Mouse (Mus musculus) cerebellum, postnatal 10 days (tissue): ENCODE measurements around the gene Dusp22.
A peak's percentile ranks its signal among the peaks of the same experiment; 100 is the strongest.

ENCODE experiments used
- DNase-seq, 2 experiments: peaks; one replicate each; pipeline ENCODE4 v3.0.0; 2021; ENCODE audit warnings: mixed read lengths in 2 of 2

Dusp22 gene

DNA sequence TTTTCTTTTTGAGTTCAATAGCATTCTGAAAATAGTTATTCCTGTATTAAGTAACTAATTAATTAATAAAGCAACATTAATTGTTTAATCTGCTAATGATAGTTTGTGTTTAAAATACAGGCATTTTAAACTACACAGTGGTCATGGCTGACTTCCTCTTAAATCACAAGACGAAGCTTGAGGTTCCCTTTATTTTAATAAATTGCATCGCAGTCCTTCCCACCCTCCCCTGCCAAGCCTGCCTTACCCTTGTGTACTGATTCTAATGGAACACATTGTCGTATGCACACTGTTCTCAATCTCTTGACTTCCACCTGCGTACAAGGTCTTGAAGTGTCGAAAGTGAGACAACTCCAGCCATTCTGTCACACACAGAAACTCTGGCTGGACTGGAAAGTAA is 14.1 kb downstream of the Dusp22 start:
- DNase-seq, result no peak

DNA sequence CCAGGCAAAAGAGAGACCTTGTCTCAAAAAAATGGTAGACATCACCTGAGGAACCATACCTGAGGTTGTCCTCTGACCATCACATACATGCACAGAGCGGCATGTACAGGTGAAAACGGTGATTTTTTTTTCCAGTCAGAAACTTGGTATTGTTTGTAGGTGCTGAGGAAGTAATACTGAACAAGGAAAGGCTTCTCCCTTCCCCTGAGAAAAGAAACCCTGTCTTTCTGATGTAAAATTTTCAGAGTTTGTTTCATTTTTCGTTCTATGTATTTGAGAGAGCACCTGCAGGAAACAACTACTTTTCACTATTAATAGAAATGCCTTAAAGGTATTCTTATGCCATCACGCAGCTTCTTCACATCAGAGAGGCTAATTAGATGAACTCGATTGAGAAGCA is 19.0 kb downstream of the Dusp22 start:
- DNase-seq, result no peak

- DNase-seq, result no peak
Measured at GRCm38 (mm10) chr13:30681866-30682265, 22.1 kb downstream of the Dusp22 start.

GRCm38 (mm10) chr13:30682328-30682727 is 22.5 kb downstream of the Dusp22 start:
- DNase-seq, result no peak

GRCm38 (mm10) chr13:30684614-30685122 is 24.9 kb downstream of the Dusp22 start:
- no peak for DNase-seq

GRCm38 (mm10) chr13:30685957-30686356 is 26.2 kb downstream of the Dusp22 start:
- no peak for DNase-seq

DNA sequence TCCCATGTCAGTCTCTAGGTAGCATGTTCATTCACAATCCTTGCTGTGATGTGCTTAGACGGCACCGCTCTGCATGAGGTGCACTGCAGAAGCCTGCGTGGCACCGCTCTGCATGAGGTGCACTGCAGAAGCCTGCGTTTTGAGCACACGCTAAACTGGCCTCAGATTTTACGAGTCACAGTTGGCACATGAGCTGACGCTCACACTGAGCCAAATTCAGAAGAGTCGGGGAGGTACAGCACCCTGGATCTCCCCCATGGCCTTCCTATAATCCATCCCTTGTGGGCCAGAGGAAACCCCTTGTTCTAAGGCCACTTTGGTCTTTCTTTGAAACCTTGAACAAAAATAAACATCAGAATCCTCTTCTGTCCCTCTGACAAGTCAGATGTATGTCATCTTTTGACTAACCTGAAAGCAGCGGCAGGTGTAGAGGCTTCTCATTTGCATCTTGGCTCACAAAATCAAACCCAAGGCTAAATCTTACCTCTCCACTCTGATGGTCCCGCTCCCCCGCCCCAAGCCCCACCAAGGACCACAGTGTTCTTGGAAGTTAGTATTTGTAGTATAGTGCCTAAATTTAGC is 28.3 kb downstream of the Dusp22 start:
- no peak for DNase-seq

DNA sequence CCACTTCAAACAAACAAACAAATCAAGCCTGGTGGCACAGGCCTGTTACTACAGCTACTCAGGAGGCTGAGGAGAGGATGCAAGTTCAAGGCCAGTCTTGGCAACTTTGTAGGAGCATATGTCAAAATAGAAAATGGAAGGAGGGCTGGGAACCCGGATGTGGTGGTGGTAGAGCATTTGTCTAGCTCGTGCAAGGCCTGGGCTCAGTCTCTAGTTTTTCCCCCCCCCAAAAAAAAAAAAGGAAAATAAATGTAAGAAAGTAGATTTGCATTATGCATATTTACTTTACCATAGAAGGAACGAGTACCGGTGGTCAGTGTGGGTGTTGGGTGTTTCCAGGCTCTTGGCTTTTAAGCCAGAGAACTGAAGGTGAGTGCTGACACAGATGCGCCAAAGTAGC is 29.7 kb downstream of the Dusp22 start:
- no peak for DNase-seq

DNA sequence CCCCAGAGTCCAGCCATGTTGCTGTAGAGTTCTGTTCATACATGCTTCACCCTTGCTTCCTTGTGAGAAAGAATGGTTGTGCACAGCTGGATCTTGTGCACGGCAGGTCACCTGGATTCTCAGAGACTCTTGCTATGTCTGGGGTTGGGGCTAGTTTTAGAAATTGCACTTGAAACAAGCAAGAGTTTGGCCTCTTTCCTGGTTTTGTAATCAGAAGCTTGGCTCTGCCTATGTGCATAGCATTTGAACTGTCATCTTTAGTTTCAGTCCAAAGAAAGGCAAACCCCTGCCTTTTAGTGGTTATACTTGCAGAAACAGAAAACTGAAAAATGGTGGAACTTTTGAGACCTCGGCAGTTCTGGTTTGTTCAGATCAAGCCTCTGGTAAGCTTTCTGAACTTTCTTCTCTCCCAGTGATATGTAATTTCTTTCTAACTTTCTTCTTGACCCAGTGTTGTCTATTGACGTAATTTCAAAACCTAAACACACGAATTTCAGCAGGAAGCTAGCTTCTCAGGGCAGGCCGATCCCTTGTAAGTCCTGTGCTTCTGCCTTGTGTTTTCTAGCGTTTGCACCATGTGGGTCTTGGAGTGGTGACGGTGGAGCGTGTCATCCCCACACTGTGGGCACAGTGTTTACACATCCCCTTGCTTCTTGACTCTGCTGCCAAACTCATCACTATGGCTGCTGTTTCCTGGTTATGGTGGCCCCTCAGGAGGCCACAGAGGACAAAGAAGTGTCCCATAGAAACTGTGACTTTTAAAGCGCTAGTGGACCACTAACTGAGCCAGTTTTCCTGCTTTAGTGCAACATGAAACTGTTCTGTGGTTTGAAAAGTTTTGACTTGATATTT is 31.9 kb downstream of the Dusp22 start:
- DNase-seq, result no peak

GRCm38 (mm10) chr13:30692644-30693385 is 33.0 kb downstream of the Dusp22 start:
- DNase-seq, result no peak

- no peak for DNase-seq
Measured at GRCm38 (mm10) chr13:30695232-30695631, 35.4 kb downstream of the Dusp22 start.

DNA sequence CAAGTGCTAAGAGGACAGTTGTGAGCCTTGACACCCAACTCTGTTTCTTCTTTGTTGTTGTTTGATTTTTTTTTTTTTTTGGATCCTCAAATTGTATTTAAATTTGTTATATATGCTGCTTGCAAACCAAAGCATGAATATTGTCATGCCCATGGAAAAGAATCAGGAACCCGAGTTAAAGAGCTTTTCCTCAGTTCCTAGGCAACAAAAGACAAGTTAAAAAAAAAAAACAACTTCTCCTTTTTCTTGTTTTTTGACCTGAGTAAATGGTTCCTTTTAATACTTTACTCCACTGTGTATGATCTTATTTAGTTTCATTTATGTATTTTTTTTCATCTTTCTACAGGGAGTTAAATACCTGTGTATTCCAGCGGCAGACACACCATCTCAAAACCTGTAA is 36.1 kb downstream of the Dusp22 start:
- no peak for DNase-seq

DNA sequence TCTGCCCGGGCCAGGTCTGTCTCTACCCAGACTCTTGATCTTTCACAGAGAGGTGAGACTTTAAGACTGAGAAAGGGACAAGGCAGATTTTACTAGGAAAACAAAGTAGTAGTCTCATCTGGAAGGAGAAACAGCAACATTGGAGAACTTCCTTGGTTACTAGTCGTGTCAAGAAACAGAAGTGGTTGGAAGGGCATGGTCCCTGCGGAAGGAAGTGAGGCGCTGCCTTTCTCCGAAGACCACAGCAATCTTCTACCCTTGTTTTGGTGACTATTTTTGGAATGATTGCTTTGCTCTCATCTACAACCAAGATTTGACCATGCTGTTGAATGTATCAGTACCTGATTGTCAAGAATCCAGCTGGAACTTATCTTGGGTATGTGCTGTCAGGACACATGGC is 38.1 kb downstream of the Dusp22 start:
- DNase-seq, result no peak

GRCm38 (mm10) chr13:30702695-30703094 is 42.9 kb downstream of the Dusp22 start:
- DNase-seq, result no peak

GRCm38 (mm10) chr13:30704246-30705095 is 44.7 kb downstream of the Dusp22 start:
- peak; percentile 61 to 69 for DNase-seq

DNA sequence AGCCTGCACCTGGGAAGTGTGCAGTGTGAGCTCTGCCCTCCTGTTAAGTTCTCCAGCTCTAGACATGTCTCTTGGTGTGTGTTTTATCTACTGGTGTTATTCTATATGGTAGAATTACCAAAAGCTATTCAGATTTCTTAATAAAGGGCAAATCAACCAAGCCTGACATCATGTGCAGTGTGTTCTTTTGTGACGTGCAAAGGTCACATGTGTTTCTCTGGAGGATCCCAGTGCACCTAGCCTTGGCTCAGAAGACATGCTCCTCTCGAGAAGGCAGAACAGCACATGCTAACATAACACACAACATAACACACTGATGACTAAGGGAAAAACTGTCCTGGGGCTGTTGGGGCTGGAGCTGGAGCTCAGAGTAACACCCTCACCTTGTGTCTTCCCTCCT is 51.3 kb downstream of the Dusp22 start:
- DNase-seq, result no peak

- no peak for DNase-seq
Measured at GRCm38 (mm10) chr13:30711711-30712110, 51.9 kb downstream of the Dusp22 start.

DNA sequence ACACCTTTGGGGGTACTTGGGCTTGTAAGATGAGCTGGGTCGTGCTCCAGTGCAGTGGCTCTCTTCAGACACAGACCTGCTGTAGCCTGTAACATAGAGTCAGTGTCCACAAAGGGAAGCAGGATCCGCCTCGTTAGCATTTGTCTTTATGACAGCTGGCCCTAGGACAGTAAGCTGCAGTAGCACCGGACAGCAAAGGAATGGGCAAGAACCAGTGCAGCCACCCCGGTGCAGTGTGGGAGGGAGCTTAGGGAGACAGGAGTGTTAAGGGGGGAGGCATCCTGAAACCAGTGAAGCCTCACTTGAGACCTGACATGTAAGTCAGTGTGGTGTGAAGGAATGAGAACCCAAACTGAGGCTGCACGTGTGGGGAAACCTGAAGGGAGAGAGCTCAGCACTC is 52.5 kb downstream of the Dusp22 start:
- no peak for DNase-seq

DNA sequence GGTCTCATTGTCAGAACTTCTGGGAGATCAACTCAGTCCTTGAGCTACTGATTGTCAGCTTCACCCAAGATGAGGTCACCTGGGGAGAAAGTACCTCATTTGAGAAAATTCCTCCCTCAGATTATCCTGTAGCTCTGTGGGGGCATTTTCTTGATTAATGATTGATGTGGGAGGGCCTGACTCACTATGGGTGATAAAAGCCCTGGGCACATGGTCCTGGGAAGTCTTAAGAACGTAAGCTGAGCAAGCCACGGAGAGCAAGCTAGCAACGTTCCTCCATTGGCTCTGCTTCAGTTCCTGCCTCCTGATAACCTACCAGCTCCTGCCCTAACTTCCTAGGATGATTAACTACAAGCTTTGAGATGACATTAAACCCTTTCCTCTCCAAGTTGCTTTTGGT is 53.8 kb downstream of the Dusp22 start:
- no peak for DNase-seq

DNA sequence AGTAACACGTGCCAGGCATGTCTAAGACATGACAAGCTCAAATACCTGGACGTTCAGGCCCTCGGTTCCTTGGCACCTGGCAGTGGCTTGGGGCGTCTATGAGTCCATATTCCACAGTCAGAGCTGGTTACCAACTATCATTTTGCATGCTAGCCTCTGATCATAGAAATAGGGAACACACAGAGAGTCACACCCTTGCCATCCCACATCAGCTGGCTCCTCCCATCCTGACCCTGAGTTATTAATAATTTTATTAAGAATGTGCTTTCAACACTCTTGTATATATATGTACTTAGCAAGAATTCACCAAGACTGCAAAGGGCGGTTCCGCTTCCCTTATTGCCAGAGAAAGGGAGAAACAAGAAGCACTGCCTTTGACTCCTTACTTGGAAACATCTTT is 54.8 kb downstream of the Dusp22 start:
- no peak for DNase-seq

DNA sequence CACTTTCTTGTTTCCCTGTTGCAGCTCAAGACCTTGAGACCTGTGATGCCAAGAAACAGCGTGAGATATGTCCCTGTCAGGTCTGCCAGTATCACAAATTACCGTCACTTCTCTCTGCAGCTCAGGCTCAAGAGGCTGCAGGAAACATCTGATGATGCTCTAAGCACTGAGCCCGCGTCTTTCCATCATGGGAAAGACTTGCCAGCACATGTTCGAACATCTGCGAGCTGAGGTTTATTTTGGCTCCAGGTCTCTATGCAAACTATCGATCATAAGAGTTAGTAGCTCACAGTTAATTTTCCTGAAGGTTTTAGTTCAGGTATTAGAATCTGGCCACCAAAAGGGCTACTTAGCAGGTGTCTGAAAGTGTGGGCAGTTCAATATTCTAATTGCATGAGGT is 55.3 kb downstream of the Dusp22 start:
- peak in 1 of 2 experiments; percentile 30 for DNase-seq

- no peak for DNase-seq
Measured at GRCm38 (mm10) chr13:30715573-30715972, 55.8 kb downstream of the Dusp22 start.

- DNase-seq, result peak; percentile 74 to 77
Measured at GRCm38 (mm10) chr13:30716611-30717010, 56.8 kb downstream of the Dusp22 start.
